Mouse (Mus musculus) lung, postnatal 10 days (tissue): ENCODE results near the gene Nqo1.

Source experiments
- DNase-seq: peaks from one replicate; pipeline ENCODE4 v3.0.0; 2021

The Nqo1 gene

DNA sequence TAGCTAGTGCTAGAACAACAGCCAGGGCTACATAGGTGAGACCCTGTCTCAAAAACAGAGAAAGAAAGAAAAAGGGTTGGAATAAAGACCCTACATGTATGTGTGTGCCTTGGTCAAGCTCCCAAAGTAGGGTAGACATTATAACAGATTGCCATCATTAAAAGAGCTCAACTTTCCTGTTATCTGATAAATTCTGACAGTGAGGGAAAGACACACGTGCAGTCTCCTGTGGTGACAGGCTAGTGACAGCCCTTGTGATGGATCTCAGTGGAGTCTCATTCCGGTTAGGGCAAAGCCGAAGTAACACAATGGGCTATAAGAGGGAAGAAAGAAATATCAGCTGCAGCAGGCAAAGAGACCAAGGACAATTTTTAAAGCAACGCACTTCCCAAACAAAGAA is 1.1 kb upstream of the Nqo1 start:
- DNase-seq = no peak

DNA sequence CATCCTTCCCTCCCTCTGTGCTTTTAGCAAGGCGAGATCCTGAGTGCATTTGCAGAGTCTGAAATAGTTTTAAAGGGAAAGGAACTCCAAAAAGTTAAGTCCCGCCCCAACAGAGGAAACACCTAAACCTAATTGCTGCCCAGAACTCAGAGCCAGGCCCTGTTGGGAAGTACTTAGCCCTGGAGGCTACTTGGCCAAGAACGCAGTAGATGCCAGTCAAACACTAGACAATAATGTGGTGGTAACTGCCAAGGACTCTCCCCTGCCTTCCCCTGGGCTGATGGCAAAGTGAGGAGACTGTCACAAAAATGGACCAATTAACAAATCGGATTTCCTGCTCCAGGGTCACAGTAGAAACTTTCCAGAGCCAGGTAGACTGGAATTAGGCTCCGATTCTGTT is 1.1 kb downstream of the Nqo1 start:
- no peak for DNase-seq

DNA sequence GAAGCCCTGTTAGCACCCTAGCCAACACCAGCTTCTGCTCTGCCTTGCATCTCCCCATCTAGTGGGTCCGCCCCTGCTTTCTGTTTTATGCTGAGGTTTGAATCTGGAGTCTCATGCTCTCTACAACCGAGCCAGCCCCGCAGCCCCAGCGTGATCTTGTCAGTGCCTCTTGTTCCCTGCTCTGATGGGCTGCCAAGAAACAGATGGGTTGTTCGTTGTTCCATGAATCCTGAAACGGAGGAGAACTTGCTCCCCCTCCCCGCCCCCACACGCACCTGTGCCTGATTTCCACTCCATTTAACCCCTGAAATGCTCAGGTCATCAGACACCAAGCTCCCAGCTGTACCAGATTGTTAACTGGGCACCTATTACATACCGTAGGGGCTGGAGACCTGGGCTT is 3.5 kb downstream of the Nqo1 start:
- no peak for DNase-seq

DNA sequence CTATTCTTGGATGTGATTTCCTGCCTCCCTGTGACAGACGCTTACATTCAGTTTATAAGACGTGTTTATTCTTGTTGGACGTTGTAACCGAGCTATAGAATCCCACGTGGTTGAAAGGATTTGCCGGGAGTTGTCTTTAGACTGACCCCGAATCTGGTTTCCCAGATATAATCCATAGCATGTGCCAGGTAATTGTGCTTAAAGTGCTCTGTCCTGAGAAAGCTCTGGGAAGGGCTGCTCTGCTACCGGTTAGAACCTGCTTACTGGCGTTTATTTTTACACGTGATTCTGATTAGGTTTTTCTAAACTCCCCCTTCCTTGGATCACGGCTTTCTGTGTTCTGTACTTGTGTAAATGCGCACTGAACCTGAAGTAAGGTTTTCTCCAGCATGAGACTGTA is 5.3 kb downstream of the Nqo1 start:
- no peak for DNase-seq

DNA sequence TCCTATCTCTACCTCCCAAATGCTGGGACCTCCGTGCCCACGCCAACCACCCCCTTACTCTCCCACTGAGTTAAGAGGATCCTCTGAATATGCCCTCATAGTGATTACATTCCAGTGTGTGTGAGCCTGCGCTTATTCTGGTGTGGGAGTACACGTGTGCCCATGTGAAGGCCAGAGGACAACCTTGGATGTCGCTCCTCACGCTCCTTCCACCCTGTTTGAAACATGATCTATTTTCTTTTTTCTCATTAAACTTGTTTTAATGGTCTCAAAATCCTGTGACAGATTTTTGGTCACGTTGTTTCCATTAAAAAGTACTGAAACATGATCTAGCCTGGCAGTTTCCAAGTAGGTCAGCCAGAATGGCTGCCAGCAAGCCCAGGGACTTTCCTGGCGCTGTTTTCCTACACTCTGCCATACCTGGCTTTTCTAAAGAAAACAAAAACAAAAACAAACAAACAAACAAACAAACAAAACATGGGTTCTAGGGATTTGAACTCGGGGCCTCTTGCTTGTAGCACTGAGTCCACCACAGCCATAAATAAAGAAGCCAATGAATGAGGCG is 6.8 kb downstream of the Nqo1 start:
- no peak for DNase-seq

DNA sequence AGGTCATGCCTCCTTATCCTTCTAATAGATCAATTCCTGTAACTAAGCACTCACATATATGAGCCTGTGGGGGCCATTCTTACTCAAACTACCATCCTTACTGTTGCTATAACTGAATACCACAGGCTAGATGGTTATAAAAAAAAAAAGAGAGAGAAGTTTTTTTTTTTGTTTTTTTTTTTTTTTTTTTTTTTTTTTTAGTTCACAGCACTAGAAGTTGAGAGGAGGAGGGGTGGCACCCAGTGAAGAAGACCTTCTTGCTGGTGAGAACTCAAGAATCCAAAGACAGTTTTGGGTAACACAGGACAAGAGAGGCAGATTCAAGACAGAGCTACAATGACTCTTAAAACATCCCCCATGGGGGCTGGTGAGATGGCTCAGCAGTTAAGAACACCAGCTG is 7.6 kb downstream of the Nqo1 start:
- no peak for DNase-seq

DNA sequence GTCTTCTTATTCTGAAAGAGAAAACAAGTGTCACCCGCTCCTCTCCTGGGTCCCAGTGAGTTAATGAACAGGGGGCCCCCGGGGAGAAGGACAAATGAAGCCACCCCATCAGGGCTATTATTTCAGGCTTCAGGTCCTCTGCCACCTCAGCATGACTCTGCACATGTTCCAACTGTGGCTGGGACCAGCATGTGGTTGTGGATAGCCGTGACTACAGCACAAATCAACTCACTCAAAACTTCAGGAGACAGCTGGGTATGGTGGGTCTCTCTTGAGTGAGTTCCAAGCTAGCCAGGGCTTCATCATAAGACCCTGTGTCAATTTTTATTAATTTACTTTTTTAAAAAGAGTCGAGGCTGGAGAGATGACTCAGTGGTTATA is 11.9 kb downstream of the Nqo1 start:
- DNase-seq = no peak

DNA sequence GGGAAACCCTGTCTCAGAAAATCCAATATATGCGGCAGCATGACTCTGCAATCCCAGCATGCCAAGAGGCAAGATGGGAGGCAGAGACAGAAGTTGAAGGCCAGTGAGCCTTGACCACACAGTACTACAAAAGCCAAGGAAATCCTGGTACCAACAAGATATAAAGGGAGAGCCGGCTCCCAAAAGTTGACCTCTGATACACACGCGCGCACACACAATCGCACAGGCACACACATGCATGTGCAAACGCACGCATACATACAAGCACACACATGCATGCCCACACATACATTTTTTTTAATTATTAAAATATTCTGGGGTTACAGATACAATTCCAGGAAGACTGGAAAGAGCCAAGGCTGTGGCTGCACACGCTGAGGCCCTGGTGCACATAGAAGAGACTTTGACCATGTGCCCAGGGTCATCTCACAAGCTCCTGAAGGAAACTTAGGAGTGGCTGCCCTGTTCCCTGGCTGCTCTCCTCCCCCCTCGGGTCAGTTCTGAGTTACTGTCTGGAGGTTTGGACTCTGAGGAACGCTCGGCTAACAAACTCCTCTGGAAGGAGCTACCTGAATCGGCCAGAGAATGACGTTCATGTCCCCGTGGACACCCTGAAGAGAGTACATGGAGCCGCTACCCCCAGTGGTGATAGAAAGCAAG is 12.4 kb downstream of the Nqo1 start:
- no peak for DNase-seq

DNA sequence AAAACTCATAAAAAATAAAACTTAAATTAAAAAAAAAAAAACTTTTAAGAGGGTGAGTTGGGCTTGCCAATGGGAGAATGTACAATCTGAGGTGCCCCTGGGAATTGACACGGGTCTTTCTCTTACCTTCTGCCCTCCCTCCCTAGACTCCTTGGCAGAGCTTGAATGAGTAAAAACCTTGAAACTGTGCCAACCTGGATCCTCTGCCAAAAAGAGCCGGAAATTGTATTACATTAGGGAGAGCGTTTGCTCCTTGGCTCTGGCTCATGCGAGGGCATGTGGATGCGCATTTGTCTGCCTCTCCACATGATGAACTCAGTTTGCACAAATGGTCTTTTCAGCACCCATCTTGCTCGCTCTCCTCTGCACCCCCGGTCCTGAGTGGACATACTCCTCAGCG is 13.4 kb downstream of the Nqo1 start:
- peak; percentile 81 for DNase-seq

DNA sequence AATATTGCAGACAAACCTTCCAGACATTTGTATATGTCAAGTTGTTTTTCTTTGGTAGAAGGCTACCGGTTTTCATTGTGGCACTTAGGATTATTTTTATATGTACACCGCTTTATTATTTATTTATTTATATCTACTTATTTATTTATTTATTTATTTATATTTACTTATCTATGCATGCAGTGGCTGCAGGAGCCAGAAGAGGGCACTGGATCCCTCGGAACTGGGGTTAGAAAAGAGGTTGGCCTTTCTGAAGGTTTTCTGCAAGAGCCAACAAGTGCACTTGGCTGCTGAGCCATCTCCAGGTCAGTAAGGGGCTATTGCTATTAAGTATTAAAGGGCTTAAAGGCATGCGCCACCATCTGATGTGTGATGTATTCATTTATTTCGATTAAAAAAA is 15.1 kb downstream of the Nqo1 start:
- DNase-seq = peak; percentile 61

DNA sequence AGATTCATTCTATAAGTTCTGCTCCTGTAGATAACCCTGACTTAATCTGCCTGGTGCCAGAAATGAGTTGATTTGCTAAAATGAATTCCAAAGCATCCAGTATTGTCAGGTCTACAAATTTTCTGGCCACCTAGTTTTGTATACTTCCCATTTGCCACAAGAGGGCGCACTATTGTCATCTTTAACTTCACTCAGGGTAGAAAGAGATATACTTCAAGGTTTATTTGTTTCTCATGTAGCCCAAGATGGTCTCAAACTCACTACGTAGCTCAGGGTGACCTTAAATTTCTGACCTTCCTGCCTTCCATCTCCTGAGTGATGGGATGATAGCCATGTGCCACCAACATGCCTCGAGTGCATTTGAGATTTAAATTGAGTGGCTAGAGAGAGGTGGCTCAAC is 16.4 kb downstream of the Nqo1 start:
- peak; percentile 30 for DNase-seq

DNA sequence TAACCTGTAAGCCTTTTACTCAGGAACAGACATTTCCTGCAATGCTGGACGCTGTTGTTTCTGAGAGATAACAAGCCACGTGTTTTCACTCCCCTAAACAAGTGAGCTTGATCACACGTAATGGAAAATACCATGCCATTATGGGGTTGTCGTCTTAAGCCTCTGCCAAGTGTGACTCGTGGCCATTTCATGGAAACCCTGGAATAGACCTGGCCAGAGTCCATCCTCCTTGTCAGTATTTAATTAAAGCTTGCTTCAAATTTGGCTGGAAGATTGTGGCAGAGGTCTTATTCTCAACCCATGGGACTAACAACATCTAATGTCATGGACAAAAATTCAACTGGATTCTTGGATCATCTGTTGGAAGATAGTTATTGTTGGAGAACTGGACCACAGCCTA is 16.8 kb downstream of the Nqo1 start:
- DNase-seq = peak; percentile 56

DNA sequence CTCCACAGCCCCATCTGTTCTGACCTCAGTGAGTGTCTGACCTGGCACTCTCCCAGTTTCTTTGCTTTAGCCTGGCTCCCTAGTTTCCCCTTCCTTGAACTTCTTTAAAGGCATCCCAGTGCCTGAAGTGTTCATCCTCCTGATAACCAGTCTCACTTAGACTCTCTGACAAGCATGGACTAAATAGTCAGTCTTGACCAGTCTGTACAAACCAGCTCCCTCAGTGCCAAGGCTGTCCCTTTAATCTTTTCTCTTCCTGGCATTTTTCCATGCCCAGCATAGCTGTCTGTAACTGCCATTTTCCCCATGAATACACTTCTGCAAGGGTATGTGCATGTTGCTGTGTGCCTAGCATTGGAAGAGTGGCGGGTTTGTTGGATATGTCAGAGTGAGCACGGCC is 17.9 kb downstream of the Nqo1 start:
- no peak for DNase-seq

DNA sequence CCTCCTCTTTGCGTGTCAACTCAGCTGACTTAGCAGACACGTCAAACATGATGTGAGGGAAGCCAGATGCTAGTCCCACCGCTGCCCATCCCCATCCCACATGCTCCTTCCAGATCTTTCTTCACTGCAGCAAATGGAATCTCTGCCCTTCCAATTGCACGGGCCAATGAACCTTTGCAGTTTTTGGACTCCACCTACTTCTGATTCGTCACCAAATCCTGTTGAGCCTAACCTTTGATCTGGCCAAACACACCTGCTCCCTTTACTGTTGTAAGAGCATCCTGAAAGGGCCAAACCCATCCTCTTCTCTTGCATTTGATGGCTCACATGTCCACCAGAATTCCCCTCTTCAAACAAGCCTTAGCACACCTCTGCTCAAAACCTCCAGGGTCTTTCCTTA is 18.4 kb downstream of the Nqo1 start:
- DNase-seq = no peak

DNA sequence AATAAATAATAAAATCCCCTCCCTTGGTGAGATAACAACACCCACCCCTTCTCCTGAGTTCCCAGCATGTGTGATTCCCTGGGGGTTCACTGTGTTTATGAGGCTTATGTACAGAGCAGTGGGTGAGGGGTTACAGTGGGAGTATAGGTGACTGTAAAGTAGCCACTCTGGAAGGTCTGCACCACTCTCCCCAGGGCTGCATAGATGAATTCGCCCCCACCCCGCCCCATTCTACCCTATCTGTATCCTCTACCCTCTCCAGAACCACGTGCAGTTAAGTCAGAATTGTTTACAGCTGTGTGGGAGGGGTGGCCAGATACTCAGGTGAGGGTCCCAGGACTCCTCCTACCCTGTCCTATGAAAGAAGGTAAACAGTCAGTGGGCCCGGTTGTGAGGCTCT is 20.1 kb downstream of the Nqo1 start:
- DNase-seq = no peak

DNA sequence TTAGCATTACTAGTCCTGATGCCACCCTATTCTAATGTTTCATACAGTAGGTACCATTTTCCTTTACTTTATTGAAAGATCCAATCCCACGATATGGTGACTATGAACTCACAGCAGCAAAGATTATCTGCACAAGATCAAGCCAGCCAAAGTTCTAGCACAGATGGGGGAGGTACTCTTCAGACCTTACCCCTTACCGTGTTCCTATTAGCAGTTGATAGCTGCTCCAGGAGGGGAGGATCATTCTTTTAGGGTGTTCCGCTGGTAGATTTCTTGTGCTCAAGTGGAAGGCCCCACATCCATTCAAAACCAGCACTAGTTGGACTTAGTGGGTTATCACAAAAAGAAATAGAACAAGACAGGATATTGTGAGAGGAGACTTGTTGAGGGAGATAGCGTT is 21.3 kb downstream of the Nqo1 start:
- DNase-seq = no peak

DNA sequence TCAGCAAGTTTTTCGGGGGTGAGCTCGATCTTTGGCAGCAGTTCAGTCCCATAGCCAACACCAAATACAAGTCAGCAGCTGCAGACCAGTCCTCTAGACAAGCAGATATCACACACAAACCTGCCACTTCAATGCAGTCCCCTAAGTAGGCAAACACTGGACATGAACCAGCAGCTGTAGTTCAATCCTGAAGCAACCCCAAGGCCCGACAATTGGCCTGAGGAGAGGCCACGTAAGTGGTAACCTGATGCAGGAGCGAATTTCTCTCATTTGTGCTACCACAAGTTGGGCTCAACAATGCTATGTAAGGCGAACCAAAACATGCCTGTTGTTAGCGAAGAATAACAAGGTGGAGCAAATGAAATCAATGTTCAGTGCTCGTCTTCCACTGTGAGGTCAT is 22.3 kb downstream of the Nqo1 start:
- no peak for DNase-seq

DNA sequence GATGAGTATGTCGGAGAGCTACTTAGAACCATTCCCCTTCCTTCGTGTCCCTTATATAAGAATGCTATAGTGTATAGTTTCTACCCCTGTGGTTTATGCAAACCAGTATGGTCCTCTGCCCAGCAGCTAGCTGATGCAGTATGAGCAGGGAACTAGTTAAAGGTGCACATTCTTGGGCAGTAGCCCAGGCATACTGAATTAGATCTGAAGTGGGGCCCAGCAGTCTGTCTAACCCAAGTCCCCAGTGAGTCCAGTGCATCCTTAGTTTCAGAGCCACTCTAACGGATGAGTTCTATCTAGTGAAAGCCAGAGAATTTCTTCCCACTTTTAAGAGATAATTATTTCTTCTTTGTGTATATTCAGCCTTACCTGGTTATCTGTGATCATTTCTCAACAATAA is 25.7 kb downstream of the Nqo1 start:
- DNase-seq = no peak

DNA sequence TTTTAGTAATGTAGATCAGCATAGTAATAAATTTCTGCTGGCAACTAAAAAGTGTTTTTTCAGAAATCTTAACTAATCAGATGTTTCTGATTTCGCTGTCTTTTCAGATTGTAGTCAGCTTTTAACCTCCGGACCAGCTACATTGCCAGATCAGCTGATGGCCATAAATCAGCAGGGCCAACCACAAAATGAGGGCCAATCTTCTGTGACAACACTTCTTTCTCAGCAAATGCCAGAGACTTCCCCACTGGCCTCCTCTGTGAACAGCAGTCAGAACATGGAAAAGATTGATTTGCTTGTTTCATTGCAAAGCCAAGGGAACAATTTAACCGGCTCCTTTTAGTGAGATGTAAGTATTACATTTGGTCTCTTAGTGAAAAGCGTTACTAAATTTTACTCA is 32.7 kb downstream of the Nqo1 start:
- no peak for DNase-seq
